Mouse (Mus musculus) lung, postnatal 4 days (tissue): ENCODE measurements at regions not wholly inside any gene's neighbourhood (a gene's known extent, or its start where the extent isn't known, plus 50 kb on each side); places are given as distances from the start of the nearest gene placed in this dataset.

Experiments used
- DNase-seq, 2 experiments: peaks; one replicate each; pipeline ENCODE4 v3.0.0; 2021

GRCm38 (mm10) chr10:109607121-109607520 is 596.3 kb upstream of the Syt1 start:
- DNase-seq, result no peak

- DNase-seq, result no peak
Measured at GRCm38 (mm10) chr10:109603241-109603640, 592.5 kb upstream of the Syt1 start.

GRCm38 (mm10) chr10:109598604-109599003 is 587.8 kb upstream of the Syt1 start:
- no peak for DNase-seq

GRCm38 (mm10) chr10:109573200-109573599 is 562.4 kb upstream of the Syt1 start:
- DNase-seq, result no peak

- DNase-seq, result no peak
Measured at GRCm38 (mm10) chr10:109569798-109570197, 559.0 kb upstream of the Syt1 start.

- no peak for DNase-seq
Measured at GRCm38 (mm10) chr10:109566675-109567074, 555.9 kb upstream of the Syt1 start.

- DNase-seq, result no peak
Measured at GRCm38 (mm10) chr10:109561638-109562037, 550.9 kb upstream of the Syt1 start.

GRCm38 (mm10) chr10:109561094-109561493 is 550.3 kb upstream of the Syt1 start:
- no peak for DNase-seq

GRCm38 (mm10) chr10:109543301-109543700 is 532.5 kb upstream of the Syt1 start:
- no peak for DNase-seq

GRCm38 (mm10) chr10:109540229-109540628 is 529.4 kb upstream of the Syt1 start:
- no peak for DNase-seq

- DNase-seq, result no peak
Measured at GRCm38 (mm10) chr10:109528096-109528495, 517.3 kb upstream of the Syt1 start.

- DNase-seq, result no peak
Measured at GRCm38 (mm10) chr10:109521681-109522080, 510.9 kb upstream of the Syt1 start.

GRCm38 (mm10) chr10:109517664-109518063 is 506.9 kb upstream of the Syt1 start:
- no peak for DNase-seq

GRCm38 (mm10) chr10:109515225-109515624 is 504.4 kb upstream of the Syt1 start:
- DNase-seq, result no peak

- no peak for DNase-seq
Measured at GRCm38 (mm10) chr10:109510917-109511715, 500.3 kb upstream of the Syt1 start.

- DNase-seq, result no peak
Measured at GRCm38 (mm10) chr10:109508553-109508952, 497.8 kb upstream of the Syt1 start.

GRCm38 (mm10) chr10:109507228-109507627 is 496.4 kb upstream of the Syt1 start:
- no peak for DNase-seq

GRCm38 (mm10) chr10:109504683-109505082 is 493.9 kb upstream of the Syt1 start:
- DNase-seq, result no peak

- no peak for DNase-seq
Measured at GRCm38 (mm10) chr10:109500861-109501260, 490.1 kb upstream of the Syt1 start.

GRCm38 (mm10) chr10:109498301-109498700 is 487.5 kb upstream of the Syt1 start:
- DNase-seq, result no peak

- peak in 1 of 2 experiments; percentile 21 for DNase-seq
Measured at GRCm38 (mm10) chr10:109496161-109496560, 485.4 kb upstream of the Syt1 start.

GRCm38 (mm10) chr10:109490765-109491164 is 480.0 kb upstream of the Syt1 start:
- DNase-seq, result no peak

- no peak for DNase-seq
Measured at GRCm38 (mm10) chr10:109488000-109488399, 477.2 kb upstream of the Syt1 start.

GRCm38 (mm10) chr10:109486917-109487604 is 476.3 kb upstream of the Syt1 start:
- no peak for DNase-seq
